Mouse (Mus musculus): ENCODE data around the gene Sorl1. TPM values are rescaled to one million over a fixed set of nuclear protein-coding genes. Genes with fewer than 3 reads are reported as not detected.

The Sorl1 gene
- polyA plus RNA-seq, 1 experiment = under 0.01 TPM

GRCm38 (mm10) chr9:42116418-42117056 lies 7.6 kb downstream of the Sorl1 start:
- Histone ChIP-seq H3K4me3 (no peak overlapping the region), H3K79me2 (ENCODE audit: control insufficient read depth, insufficient read depth) (no peaks in the 10 kb centered on the region), H3K4me2 (ENCODE audit: low read depth) (no peak overlapping the region), H3ac (ENCODE audit: control insufficient read depth, insufficient read length) (no peak overlapping the region), H3K27me3 (ENCODE audit: control insufficient read depth, insufficient read depth, insufficient read length) (peaks cover 1% of the 10 kb centered on the region), H3K36me3 (ENCODE audit: control insufficient read depth, insufficient read depth) (no peaks in the 10 kb centered on the region)
- TF ChIP-seq TCF3 (IDR thresholded peaks at IDR 0.05; ENCODE audit: insufficient read length, low read depth) (no peak), USF1 (IDR thresholded peaks at IDR 0.05; ENCODE audit: low read depth) (no peak), SRF (IDR thresholded peaks at IDR 0.05; ENCODE audit: control insufficient read depth, insufficient read length, low read depth) (no peak), POLR2AphosphoS2 (IDR thresholded peaks at IDR 0.05; ENCODE audit: insufficient read length, low read depth) (no peak), CEBPB (IDR thresholded peaks at IDR 0.05; ENCODE audit: insufficient read depth, poor library complexity, severe bottlenecking) (no peak), MAX (IDR thresholded peaks at IDR 0.05; ENCODE audit: low read depth) (no peak), POLR2A (IDR thresholded peaks at IDR 0.05; ENCODE audit: insufficient read length, low read depth) (no peak), MYOD1 (IDR thresholded peaks at IDR 0.05; ENCODE audit: control insufficient read depth in 1 of 3, insufficient read length in 2 of 3, low read depth in 2 of 3) (no peak), E2F4 (IDR thresholded peaks at IDR 0.05; ENCODE audit: insufficient read depth) (no peak), REST (IDR thresholded peaks at IDR 0.05; ENCODE audit: insufficient read depth, insufficient read length) (no peak), TCF12 (IDR thresholded peaks at IDR 0.05; ENCODE audit: insufficient read depth, poor library complexity, severe bottlenecking) (no peak), MYOG (IDR thresholded peaks at IDR 0.05; ENCODE audit: control insufficient read depth in 1 of 3, insufficient read depth in 1 of 3, insufficient read length in 2 of 3, low read depth in 2 of 3) (no peak)

- Histone ChIP-seq H3K79me2 (ENCODE audit: control insufficient read depth, insufficient read depth) (no peaks in the 10 kb centered on the region), H3K4me2 (ENCODE audit: low read depth) (no peak overlapping the region), H3K4me3 (no peak overlapping the region), H3K36me3 (ENCODE audit: control insufficient read depth, insufficient read depth) (no peaks in the 10 kb centered on the region), H3K27me3 (ENCODE audit: control insufficient read depth, insufficient read depth, insufficient read length) (no peaks in the 10 kb centered on the region), H3ac (ENCODE audit: control insufficient read depth, insufficient read length) (no peak overlapping the region)
- TF ChIP-seq POLR2A (IDR thresholded peaks at IDR 0.05; ENCODE audit: insufficient read length, low read depth) = no peak
- no peak for TF ChIP-seq POLR2AphosphoS2 (IDR thresholded peaks at IDR 0.05; ENCODE audit: insufficient read length, low read depth)
- TF ChIP-seq MAX (IDR thresholded peaks at IDR 0.05; ENCODE audit: low read depth) = no peak
- no peak for TF ChIP-seq SRF (IDR thresholded peaks at IDR 0.05; ENCODE audit: control insufficient read depth, insufficient read length, low read depth)
- no peak for TF ChIP-seq MYOG (IDR thresholded peaks at IDR 0.05; ENCODE audit: control insufficient read depth in 1 of 3, insufficient read depth in 1 of 3, insufficient read length in 2 of 3, low read depth in 2 of 3)
- no peak for TF ChIP-seq CEBPB (IDR thresholded peaks at IDR 0.05; ENCODE audit: insufficient read depth, poor library complexity, severe bottlenecking)
- no peak for TF ChIP-seq E2F4 (IDR thresholded peaks at IDR 0.05; ENCODE audit: insufficient read depth)
- no peak for TF ChIP-seq TCF3 (IDR thresholded peaks at IDR 0.05; ENCODE audit: insufficient read length, low read depth)
- no peak for TF ChIP-seq MYOD1 (IDR thresholded peaks at IDR 0.05; ENCODE audit: control insufficient read depth in 1 of 3, insufficient read length in 2 of 3, low read depth in 2 of 3)
- TF ChIP-seq REST (IDR thresholded peaks at IDR 0.05; ENCODE audit: insufficient read depth, insufficient read length) = no peak
- TF ChIP-seq USF1 (IDR thresholded peaks at IDR 0.05; ENCODE audit: low read depth) = no peak
- no peak for TF ChIP-seq TCF12 (IDR thresholded peaks at IDR 0.05; ENCODE audit: insufficient read depth, poor library complexity, severe bottlenecking)
Measured at GRCm38 (mm10) chr9:42115078-42115477, 9.0 kb downstream of the Sorl1 start.

- no peaks in the 10 kb centered on the region for H3K79me2 ChIP-seq (ENCODE audit: control insufficient read depth, insufficient read depth)
- no peak overlapping the region for H3K4me3 ChIP-seq
- no peaks in the 10 kb centered on the region for H3K27me3 ChIP-seq (ENCODE audit: control insufficient read depth, insufficient read depth, insufficient read length)
- no peak overlapping the region for H3ac ChIP-seq (ENCODE audit: control insufficient read depth, insufficient read length)
- TF ChIP-seq TCF12 (IDR thresholded peaks at IDR 0.05; ENCODE audit: insufficient read depth, poor library complexity, severe bottlenecking) (no peak), USF1 (IDR thresholded peaks at IDR 0.05; ENCODE audit: low read depth) (no peak)
- no peak overlapping the region for H3K4me2 ChIP-seq (ENCODE audit: low read depth)
- no peaks in the 10 kb centered on the region for H3K36me3 ChIP-seq (ENCODE audit: control insufficient read depth, insufficient read depth)
Measured at GRCm38 (mm10) chr9:42113316-42113715, 10.8 kb downstream of the Sorl1 start.

- H3K27me3 ChIP-seq (ENCODE audit: control insufficient read depth, insufficient read depth, insufficient read length) = no peaks in the 10 kb centered on the region
- no peak overlapping the region for H3K4me2 ChIP-seq (ENCODE audit: low read depth)
- no peaks in the 10 kb centered on the region for H3K79me2 ChIP-seq (ENCODE audit: control insufficient read depth, insufficient read depth)
- no peak overlapping the region for H3K4me3 ChIP-seq
- no peak for TF ChIP-seq E2F4 (IDR thresholded peaks at IDR 0.05; ENCODE audit: insufficient read depth)
- TF ChIP-seq TCF12 (IDR thresholded peaks at IDR 0.05; ENCODE audit: insufficient read depth, poor library complexity, severe bottlenecking) = no peak
- no peak for TF ChIP-seq USF1 (IDR thresholded peaks at IDR 0.05; ENCODE audit: low read depth)
- no peak for TF ChIP-seq TCF3 (IDR thresholded peaks at IDR 0.05; ENCODE audit: insufficient read length, low read depth)
- no peak for TF ChIP-seq MYOD1 (IDR thresholded peaks at IDR 0.05; ENCODE audit: control insufficient read depth in 1 of 3, insufficient read length in 2 of 3, low read depth in 2 of 3)
- TF ChIP-seq POLR2AphosphoS2 (IDR thresholded peaks at IDR 0.05; ENCODE audit: insufficient read length, low read depth) = no peak
- no peak for TF ChIP-seq POLR2A (IDR thresholded peaks at IDR 0.05; ENCODE audit: insufficient read length, low read depth)
- no peak for TF ChIP-seq CEBPB (IDR thresholded peaks at IDR 0.05; ENCODE audit: insufficient read depth, poor library complexity, severe bottlenecking)
- no peak for TF ChIP-seq SRF (IDR thresholded peaks at IDR 0.05; ENCODE audit: control insufficient read depth, insufficient read length, low read depth)
- no peak for TF ChIP-seq MAX (IDR thresholded peaks at IDR 0.05; ENCODE audit: low read depth)
- TF ChIP-seq REST (IDR thresholded peaks at IDR 0.05; ENCODE audit: insufficient read depth, insufficient read length) = no peak
- no peak for TF ChIP-seq MYOG (IDR thresholded peaks at IDR 0.05; ENCODE audit: control insufficient read depth in 1 of 3, insufficient read depth in 1 of 3, insufficient read length in 2 of 3, low read depth in 2 of 3)
- no peak overlapping the region for H3ac ChIP-seq (ENCODE audit: control insufficient read depth, insufficient read length)
- no peaks in the 10 kb centered on the region for H3K36me3 ChIP-seq (ENCODE audit: control insufficient read depth, insufficient read depth)
Measured at GRCm38 (mm10) chr9:42112691-42113090, 11.4 kb downstream of the Sorl1 start.

- no peaks in the 10 kb centered on the region for H3K27me3 ChIP-seq (ENCODE audit: control insufficient read depth, insufficient read depth, insufficient read length)
- no peak overlapping the region for H3ac ChIP-seq (ENCODE audit: control insufficient read depth, insufficient read length)
- H3K4me3 ChIP-seq = no peak overlapping the region
- no peak overlapping the region for H3K4me2 ChIP-seq (ENCODE audit: low read depth)
- no peaks in the 10 kb centered on the region for H3K36me3 ChIP-seq (ENCODE audit: control insufficient read depth, insufficient read depth)
- no peaks in the 10 kb centered on the region for H3K79me2 ChIP-seq (ENCODE audit: control insufficient read depth, insufficient read depth)
- no peak for TF ChIP-seq POLR2AphosphoS2 (IDR thresholded peaks at IDR 0.05; ENCODE audit: insufficient read length, low read depth)
- no peak for TF ChIP-seq CEBPB (IDR thresholded peaks at IDR 0.05; ENCODE audit: insufficient read depth, poor library complexity, severe bottlenecking)
- TF ChIP-seq POLR2A (IDR thresholded peaks at IDR 0.05; ENCODE audit: insufficient read length, low read depth) = no peak
- TF ChIP-seq MYOD1 (IDR thresholded peaks at IDR 0.05; ENCODE audit: control insufficient read depth in 1 of 3, insufficient read length in 2 of 3, low read depth in 2 of 3) = no peak
- no peak for TF ChIP-seq REST (IDR thresholded peaks at IDR 0.05; ENCODE audit: insufficient read depth, insufficient read length)
- no peak for TF ChIP-seq E2F4 (IDR thresholded peaks at IDR 0.05; ENCODE audit: insufficient read depth)
- TF ChIP-seq TCF3 (IDR thresholded peaks at IDR 0.05; ENCODE audit: insufficient read length, low read depth) = no peak
- TF ChIP-seq MYOG (IDR thresholded peaks at IDR 0.05; ENCODE audit: control insufficient read depth in 1 of 3, insufficient read depth in 1 of 3, insufficient read length in 2 of 3, low read depth in 2 of 3) = no peak
- no peak for TF ChIP-seq MAX (IDR thresholded peaks at IDR 0.05; ENCODE audit: low read depth)
- TF ChIP-seq SRF (IDR thresholded peaks at IDR 0.05; ENCODE audit: control insufficient read depth, insufficient read length, low read depth) = no peak
- TF ChIP-seq USF1 (IDR thresholded peaks at IDR 0.05; ENCODE audit: low read depth) = no peak
- TF ChIP-seq TCF12 (IDR thresholded peaks at IDR 0.05; ENCODE audit: insufficient read depth, poor library complexity, severe bottlenecking) = no peak
Measured at GRCm38 (mm10) chr9:42111256-42111655, 12.8 kb downstream of the Sorl1 start.

Data from myocyte (in vitro differentiated cells).